Mouse (Mus musculus): ENCODE measurements at regions not wholly inside any gene's neighbourhood (a gene's known extent, or its start where the extent isn't known, plus 50 kb on each side); places are given as distances from the start of the nearest gene placed in this dataset.

DNA sequence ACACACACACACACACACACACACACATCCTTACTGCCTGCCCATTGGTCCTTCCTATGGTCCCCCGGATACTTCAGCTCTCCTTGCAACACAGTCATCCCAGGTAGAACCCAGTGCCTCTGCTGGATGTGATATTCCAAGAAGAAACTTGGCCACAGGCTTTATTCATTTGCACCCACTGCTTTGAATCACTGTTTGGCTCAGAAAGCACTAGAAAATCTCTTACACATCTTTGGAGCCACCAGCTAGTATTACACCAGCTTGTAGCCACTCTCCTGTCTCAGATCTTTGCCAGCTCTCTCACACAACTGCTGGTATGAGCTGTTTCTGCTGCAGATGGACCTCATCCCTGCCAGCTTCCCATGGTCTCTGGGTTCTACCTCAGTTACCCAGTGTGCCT, 57.7 kb upstream of the Gm21915 start:
- TF ChIP-seq GATA1 (IDR thresholded peaks at IDR 0.05; ENCODE audit: borderline replicate concordance, low read length) (no peak), FLI1 (IDR thresholded peaks at IDR 0.05; ENCODE audit: low read length) (no peak)

Data from megakaryocyte, embryonic 14.5 days (primary cell).